Mouse (Mus musculus) thymus, postnatal 4 days (tissue): Measurements from ENCODE around the gene Prr12.

Experiments used
- DNase-seq: peaks from one replicate; pipeline ENCODE4 v3.0.0; 2021

The Prr12 gene

GRCm38 (mm10) chr7:45077322-45077721 lies 24.6 kb upstream of the Prr12 start:
- no peak for DNase-seq

GRCm38 (mm10) chr7:45076501-45076900 lies 23.8 kb upstream of the Prr12 start:
- no peak for DNase-seq

- DNase-seq: no peak
These were observed 22.7 kb upstream of the Prr12 start for GRCm38 (mm10) chr7:45075405-45075804.

- no peak for DNase-seq
These were observed 21.3 kb upstream of the Prr12 start for GRCm38 (mm10) chr7:45073949-45074348.

GRCm38 (mm10) chr7:45073171-45073707 lies 20.6 kb upstream of the Prr12 start:
- DNase-seq: no peak

GRCm38 (mm10) chr7:45072230-45072629 lies 19.5 kb upstream of the Prr12 start:
- peak; percentile 36 for DNase-seq

GRCm38 (mm10) chr7:45069671-45070070 lies 17.0 kb upstream of the Prr12 start:
- no peak for DNase-seq

- peak; percentile 80 for DNase-seq
These were observed 15.3 kb upstream of the Prr12 start for GRCm38 (mm10) chr7:45068000-45068318.

GRCm38 (mm10) chr7:45067190-45067999 lies 14.7 kb upstream of the Prr12 start:
- DNase-seq: no peak

GRCm38 (mm10) chr7:45062239-45062835 lies 9.7 kb upstream of the Prr12 start, which contains the start of the genes Nosip and Prrg2:
TSS of gene Nosip (plus strand) at chr7:45062429.
TSS of gene Prrg2 (minus strand) at chr7:45062677.
- DNase-seq: peak; percentile 94

GRCm38 (mm10) chr7:45061532-45062075 lies 8.9 kb upstream of the Prr12 start:
- DNase-seq: peak; percentile 55

- no peak for DNase-seq
These were observed 8.0 kb upstream of the Prr12 start for GRCm38 (mm10) chr7:45060632-45061122.

GRCm38 (mm10) chr7:45058607-45059571 lies 6.2 kb upstream of the Prr12 start:
- no peak for DNase-seq

GRCm38 (mm10) chr7:45056972-45057348 lies 4.3 kb upstream of the Prr12 start:
- DNase-seq: no peak

GRCm38 (mm10) chr7:45056329-45056971 lies 3.8 kb upstream of the Prr12 start:
- no peak for DNase-seq

GRCm38 (mm10) chr7:45053931-45054510 lies 1.3 kb upstream of the Prr12 start:
- peak; percentile 94 for DNase-seq

- peak; percentile 83 for DNase-seq
These were observed 643 bp upstream of the Prr12 start for GRCm38 (mm10) chr7:45053117-45053930.

GRCm38 (mm10) chr7:45052181-45052861 lies 360 bp downstream of the Prr12 start:
- no peak for DNase-seq

- DNase-seq: no peak
These were observed 1.1 kb downstream of the Prr12 start for GRCm38 (mm10) chr7:45051601-45051974.

- peak; percentile 72 for DNase-seq
These were observed 1.6 kb downstream of the Prr12 start for GRCm38 (mm10) chr7:45050945-45051600.
